In the genomic region with DNA sequence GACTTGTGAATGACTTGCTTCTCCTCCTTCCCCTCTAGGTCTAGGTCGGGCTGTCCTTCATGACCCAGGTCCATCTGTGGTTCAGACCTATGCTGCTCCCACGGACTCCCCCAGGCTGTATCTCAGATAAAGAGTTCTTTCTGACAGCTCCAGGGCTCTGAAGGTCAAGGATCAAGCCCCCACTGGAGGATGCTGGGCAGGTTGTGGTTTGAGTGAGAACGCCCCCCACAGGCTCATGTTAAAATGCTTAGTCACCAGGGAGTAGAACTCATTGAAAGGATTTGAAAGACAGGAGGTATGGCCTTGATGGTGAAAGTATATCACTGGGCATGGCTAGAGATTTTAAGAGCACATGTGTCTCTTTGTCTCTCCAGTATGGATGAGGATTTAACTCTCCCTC, we compare ENCODE assay signal across 9 mouse cellular contexts. TPM values are rescaled to one million over a fixed set of nuclear protein-coding genes. Genes with fewer than 3 reads are reported as not detected.
DNase-seq lines count a peak whose midpoint lies in the region; ATAC-seq lines count a peak whose summit lies in the region.
"Had no signal": no experiment of that assay in that cellular context is flagged by ENCODE, and none has a peak within 500 bp of the region (broad histone marks: within the 10 kb centered on the region; RNA-seq: fewer than 3 reads in every experiment).

No protein-coding gene starts in this region.

- ATAC-seq in heart, embryonic 13.5 days (ENCODE audit: extremely low read depth, insufficient number of reproducible peaks, low FRiP score, low TSS enrichment): no peak
- ATAC-seq in embryonic facial prominence, embryonic 13.5 days (ENCODE audit: insufficient number of reproducible peaks, insufficient read depth, low FRiP score, low TSS enrichment, low read depth): no peak
- 0 out of 2 replicates have a peak, but pooled peaks have one; percentile 17 for ATAC-seq in neural tube, embryonic 13.5 days (ENCODE audit: low read depth)
- ATAC-seq: activated CD4-positive, CD25-positive, alpha-beta regulatory T cell, adult 4 months had no signal

- H3K9me3 ChIP-seq in heart, embryonic 13.5 days: no peaks in the 10 kb centered on the region
- H3K9me3 ChIP-seq in embryonic facial prominence, embryonic 13.5 days: no peaks in the 10 kb centered on the region
- H3K9me3 ChIP-seq in neural tube, embryonic 13.5 days: no peaks in the 10 kb centered on the region

- H3K4me3 ChIP-seq in heart, embryonic 13.5 days: no peak overlapping the region
- H3K4me3 ChIP-seq in embryonic facial prominence, embryonic 13.5 days: no peak overlapping the region; the same call in 1 of the 2 replicates
- peak overlapping the region; percentile 65 for H3K4me3 ChIP-seq in neural tube, embryonic 13.5 days

- no peaks in the 10 kb centered on the region for H3K27me3 ChIP-seq in heart, embryonic 13.5 days (replicated peaks)
- no peaks in the 10 kb centered on the region for H3K27me3 ChIP-seq in embryonic facial prominence, embryonic 13.5 days
- no peaks in the 10 kb centered on the region for H3K27me3 ChIP-seq in neural tube, embryonic 13.5 days

- peaks cover 8% of the 10 kb centered on the region for H3K4me1 ChIP-seq in heart, embryonic 13.5 days
- H3K4me1 ChIP-seq in embryonic facial prominence, embryonic 13.5 days: peaks cover 4% of the 10 kb centered on the region
- peaks cover 14% of the 10 kb centered on the region for H3K4me1 ChIP-seq in neural tube, embryonic 13.5 days (replicated peaks)

- H3K9ac ChIP-seq in heart, embryonic 13.5 days: no peak overlapping the region
- no peak overlapping the region for H3K9ac ChIP-seq in embryonic facial prominence, embryonic 13.5 days
- H3K9ac ChIP-seq in neural tube, embryonic 13.5 days: no peak overlapping the region

- no peak for DNase-seq in heart, adult 18-20 months
- DNase-seq in testis, postnatal 14 days (ENCODE audit: low spot score): peak; percentile 27
- DNase-seq in testis, postnatal 10 days (ENCODE audit: low spot score): no peak
- no peak for DNase-seq in embryo, embryonic 9.5 days (ENCODE audit: extremely low spot score)
- no peak for DNase-seq in kidney, adult 9 months

- peak overlapping the region; percentile 84; the same call in 1 of the 2 replicates for H3K4me2 ChIP-seq in heart, embryonic 13.5 days
- peak overlapping the region; percentile 76; the same call in 1 of the 2 replicates for H3K4me2 ChIP-seq in embryonic facial prominence, embryonic 13.5 days
- peak overlapping the region; percentile 77 for H3K4me2 ChIP-seq in neural tube, embryonic 13.5 days

- H3K27ac ChIP-seq in heart, embryonic 13.5 days (replicated peaks): no peak overlapping the region
- no peak overlapping the region for H3K27ac ChIP-seq in embryonic facial prominence, embryonic 13.5 days
- no peak overlapping the region for H3K27ac ChIP-seq in neural tube, embryonic 13.5 days (replicated peaks)

- peaks cover 15% of the 10 kb centered on the region for H3K36me3 ChIP-seq in heart, embryonic 13.5 days
- H3K36me3 ChIP-seq in embryonic facial prominence, embryonic 13.5 days: peaks cover 18% of the 10 kb centered on the region
- peaks cover 9% of the 10 kb centered on the region for H3K36me3 ChIP-seq in neural tube, embryonic 13.5 days

- 64% methylated on average over 3 of the region's 3 CpGs for WGBS in heart, embryonic 13.5 days
- WGBS in embryonic facial prominence, embryonic 13.5 days: 80% methylated on average over 3 of the region's 3 CpGs
- WGBS in neural tube, embryonic 13.5 days: 84% methylated on average over 3 of the region's 3 CpGs

RNA-seq across cellular contexts. Expression of gene Zfp93, which starts 1.0 kb away (rescaled TPM):
- polyA plus RNA-seq in heart, embryonic 13.5 days (2015; fragmentation: Nextera tagmentation; extraction: Ambion mirVana): 4.6 and 4.8 TPM in 2 replicates
- total RNA-seq in heart, adult 18-20 months (2021): 1 to 10 TPM; 3.1 to 3.6 TPM
- 10.7 and 10.8 TPM in 2 replicates for polyA plus RNA-seq in embryonic facial prominence, embryonic 13.5 days (2015; fragmentation: Nextera tagmentation; extraction: Ambion mirVana)
- polyA plus RNA-seq in neural tube, embryonic 13.5 days (2015; fragmentation: Nextera tagmentation; extraction: Ambion mirVana): 6.9 and 7.6 TPM in 2 replicates

RNA-seq across cellular contexts. Expression of gene Zfp108, which starts 14.7 kb away (rescaled TPM):
- 2.3 TPM in 2 replicates for polyA plus RNA-seq in heart, embryonic 13.5 days (2015; fragmentation: Nextera tagmentation; extraction: Ambion mirVana)
- 1 to 10 TPM; 1.0 to 1.2 TPM for total RNA-seq in heart, adult 18-20 months (2021)
- 5.3 and 6.5 TPM in 2 replicates for polyA plus RNA-seq in embryonic facial prominence, embryonic 13.5 days (2015; fragmentation: Nextera tagmentation; extraction: Ambion mirVana)
- polyA plus RNA-seq in neural tube, embryonic 13.5 days (2015; fragmentation: Nextera tagmentation; extraction: Ambion mirVana): 4.9 and 5.5 TPM in 2 replicates

RNA-seq across cellular contexts. Expression of gene Zfp61, which starts 31.8 kb away (rescaled TPM):
- polyA plus RNA-seq in heart, embryonic 13.5 days (2015; fragmentation: Nextera tagmentation; extraction: Ambion mirVana): 14.5 and 18.7 TPM in 2 replicates
- total RNA-seq in heart, adult 18-20 months (2021): 1 to 10 TPM; 2.2 to 2.6 TPM
- 53.8 and 58.5 TPM in 2 replicates for polyA plus RNA-seq in embryonic facial prominence, embryonic 13.5 days (2015; fragmentation: Nextera tagmentation; extraction: Ambion mirVana)
- 39.8 and 49.2 TPM in 2 replicates for polyA plus RNA-seq in neural tube, embryonic 13.5 days (2015; fragmentation: Nextera tagmentation; extraction: Ambion mirVana)

RNA-seq across cellular contexts. Expression of gene Zfp109, which starts 31.9 kb away (rescaled TPM):
- 3.0 and 3.1 TPM in 2 replicates for polyA plus RNA-seq in heart, embryonic 13.5 days (2015; fragmentation: Nextera tagmentation; extraction: Ambion mirVana)
- total RNA-seq in heart, adult 18-20 months (2021): 1 to 10 TPM; 2.0 to 2.2 TPM
- 6.1 and 6.4 TPM in 2 replicates for polyA plus RNA-seq in embryonic facial prominence, embryonic 13.5 days (2015; fragmentation: Nextera tagmentation; extraction: Ambion mirVana)
- polyA plus RNA-seq in neural tube, embryonic 13.5 days (2015; fragmentation: Nextera tagmentation; extraction: Ambion mirVana): 4.4 TPM in 2 replicates

RNA-seq across cellular contexts. Expression of gene Zfp94, which starts 47.2 kb away (rescaled TPM):
- 4.5 and 4.6 TPM in 2 replicates for polyA plus RNA-seq in heart, embryonic 13.5 days (2015; fragmentation: Nextera tagmentation; extraction: Ambion mirVana)
- 1 to 10 TPM; 2.5 TPM for total RNA-seq in heart, adult 18-20 months (2021)
- 14.3 and 18.8 TPM in 2 replicates for polyA plus RNA-seq in embryonic facial prominence, embryonic 13.5 days (2015; fragmentation: Nextera tagmentation; extraction: Ambion mirVana)
- polyA plus RNA-seq in neural tube, embryonic 13.5 days (2015; fragmentation: Nextera tagmentation; extraction: Ambion mirVana): 18.2 and 19.2 TPM in 2 replicates
